Mouse (Mus musculus) adrenal gland, adult 18-20 months (tissue): ENCODE data around the gene Tedc2. TPM values are rescaled to one million over a fixed set of nuclear protein-coding genes. Genes with fewer than 3 reads are reported as not detected.

Source experiments
- DNase-seq, 2 experiments: peaks; one replicate each; pipeline ENCODE4 v3.0.0; 2021 to 2022; ENCODE audit warnings: low spot score in 2 of 2
- total RNA-seq, 2 experiments: library from RNA; stranded (reverse); gene quantifications; 1 replicate in 1 of 2; 2 replicates in 1 of 2; pipeline ENCODE4 v1.2.3; 2021

Tedc2 gene
- total RNA-seq, 2 experiments from 2014 or later, result 3.5 to 7.1 TPM

DNA sequence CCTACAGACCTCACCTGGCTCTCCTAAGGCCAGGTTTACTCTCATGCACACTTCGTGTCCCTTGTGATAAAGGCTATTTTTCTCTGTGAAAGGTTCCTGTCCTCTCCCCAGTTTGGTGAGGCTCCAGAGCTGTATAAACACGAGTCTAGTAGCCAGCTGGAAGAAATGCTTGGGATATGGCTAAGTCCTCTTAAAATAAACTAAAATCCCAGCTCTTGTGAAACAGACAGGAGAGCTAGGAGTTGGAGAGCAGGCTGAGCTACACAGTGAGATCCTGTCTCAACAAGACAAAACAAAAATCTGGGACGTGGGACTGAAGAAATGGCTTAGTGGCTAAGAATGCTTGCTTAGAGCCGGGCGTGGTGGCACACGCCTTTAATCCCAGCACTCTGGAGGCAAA, 7.5 kb downstream of the Tedc2 start:
- no peak for DNase-seq

- DNase-seq, result no peak
Observed at GRCm38 (mm10) chr17:24212441-24213018, 8.1 kb downstream of the Tedc2 start.

GRCm38 (mm10) chr17:24211631-24212440, 8.8 kb downstream of the Tedc2 start:
- DNase-seq, result peak; percentile 44 to 48

DNA sequence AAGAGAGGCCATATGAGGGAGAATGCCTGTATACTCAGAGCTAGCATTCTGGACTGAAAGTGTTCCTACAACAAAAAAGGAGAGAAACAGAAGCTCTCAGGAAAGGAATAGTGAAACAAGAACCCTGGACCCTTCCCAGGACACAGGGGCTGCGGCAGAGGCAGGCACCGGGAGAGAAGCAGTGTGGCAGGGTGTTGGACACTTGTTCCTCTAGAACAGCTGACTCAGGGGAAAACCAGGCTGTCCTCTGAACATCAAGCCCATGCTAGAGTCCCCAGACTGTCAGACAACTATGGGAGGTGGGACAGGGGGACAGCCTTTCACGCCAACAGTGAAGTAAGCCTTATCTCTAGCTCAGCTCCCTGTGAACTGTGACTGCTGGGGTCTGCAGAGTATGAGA, 10.1 kb downstream of the Tedc2 start:
- no peak for DNase-seq

DNA sequence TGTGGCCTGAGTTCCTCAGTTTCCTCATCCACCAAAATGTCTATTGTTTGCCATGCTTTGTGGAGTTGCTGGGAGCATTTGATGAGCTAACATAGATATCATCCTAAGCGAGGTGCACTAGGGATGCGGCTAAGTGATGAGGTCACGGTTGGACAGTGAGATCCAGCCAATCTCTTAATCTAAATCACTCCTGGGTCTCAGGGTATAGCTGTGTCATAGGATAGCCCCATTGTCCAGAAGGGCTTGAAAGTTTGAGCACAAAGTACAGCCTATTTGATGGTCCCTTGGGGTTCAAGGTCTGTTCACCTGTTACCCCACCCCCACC, 10.8 kb downstream of the Tedc2 start:
- no peak for DNase-seq

GRCm38 (mm10) chr17:24209043-24209915, 11.4 kb downstream of the Tedc2 start, which contains the start of gene Ntn3:
TSS of gene Ntn3 (minus strand) at chr17:24209531.
- DNase-seq, result peak; percentile 46 to 48

GRCm38 (mm10) chr17:24208641-24209042, 12.0 kb downstream of the Tedc2 start:
- peak; percentile 22 to 34 for DNase-seq

GRCm38 (mm10) chr17:24207768-24208640, 12.6 kb downstream of the Tedc2 start:
- no peak for DNase-seq

DNA sequence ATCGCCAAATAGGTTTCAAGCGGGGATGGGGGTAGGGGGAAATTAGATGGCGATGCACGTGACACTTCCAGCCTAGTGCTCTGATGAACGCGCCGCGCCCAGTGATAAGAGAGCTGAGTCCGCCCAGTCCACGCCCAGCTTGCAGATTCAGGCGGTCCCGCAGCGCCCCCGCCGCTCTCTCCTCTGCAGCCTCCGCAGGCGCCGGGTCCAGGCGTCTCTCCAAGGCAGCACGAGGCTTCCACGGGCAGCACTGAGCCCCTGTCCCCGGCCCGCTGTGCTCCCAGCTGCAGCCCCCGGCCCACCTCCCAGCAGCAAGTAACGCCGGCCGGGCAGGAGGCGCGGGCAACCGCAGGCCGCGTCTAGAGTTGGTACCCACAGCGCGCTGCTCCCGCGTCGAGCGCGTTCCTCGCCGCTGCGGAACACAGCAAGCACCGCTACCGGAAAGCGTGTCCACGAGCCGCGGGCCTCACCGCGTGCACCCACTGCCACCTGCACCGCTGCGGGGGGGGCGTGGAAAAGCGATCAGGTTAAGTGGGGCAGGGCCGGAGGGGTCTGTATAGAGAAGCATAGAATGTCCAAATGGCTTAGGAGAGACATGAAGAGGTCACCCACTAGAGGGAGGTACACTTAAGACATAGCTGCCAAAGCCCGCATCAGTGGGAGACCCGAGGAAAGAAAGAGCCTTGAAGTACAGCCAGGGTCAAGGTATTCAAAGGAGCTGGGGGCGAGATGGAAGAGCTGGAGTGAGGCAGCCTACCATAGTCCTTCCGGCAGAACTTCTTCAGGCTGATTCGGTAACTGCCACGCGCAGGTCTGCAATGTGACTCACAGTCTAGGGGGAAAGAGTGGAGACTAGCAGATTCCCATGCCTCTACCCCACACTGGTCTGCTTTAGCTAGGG, 13.9 kb downstream of the Tedc2 start:
- DNase-seq, result peak; percentile 60 to 64

- DNase-seq, result peak in 1 of 2 experiments; percentile 60
Observed at GRCm38 (mm10) chr17:24205908-24206361, 14.7 kb downstream of the Tedc2 start.

GRCm38 (mm10) chr17:24205284-24205888, 15.3 kb downstream of the Tedc2 start, which contains the start of gene Tbc1d24:
TSS of gene Tbc1d24 (minus strand) at chr17:24205562.
- DNase-seq, result peak; percentile 93 to 95

DNA sequence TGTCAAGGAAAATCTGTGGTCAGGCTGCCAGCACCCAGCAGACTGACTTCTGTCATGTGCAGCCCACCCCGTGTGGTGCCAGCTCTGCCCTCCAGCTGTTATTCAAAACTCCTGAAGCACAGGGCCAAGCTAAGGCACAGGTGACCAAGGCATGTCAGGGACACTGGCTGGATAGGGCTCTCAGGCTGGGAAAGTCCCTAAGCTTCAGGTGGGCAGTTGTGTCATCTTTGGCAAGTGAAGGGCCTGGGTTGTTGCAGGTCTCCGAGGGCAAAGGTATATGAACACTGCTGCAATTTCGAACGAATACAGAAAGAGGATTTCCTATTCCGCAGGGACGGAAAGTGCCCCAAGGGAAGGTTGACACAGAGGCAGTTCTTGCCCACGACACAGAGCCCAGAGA, 15.8 kb downstream of the Tedc2 start:
- DNase-seq, result peak in 1 of 2 experiments; percentile 31

DNA sequence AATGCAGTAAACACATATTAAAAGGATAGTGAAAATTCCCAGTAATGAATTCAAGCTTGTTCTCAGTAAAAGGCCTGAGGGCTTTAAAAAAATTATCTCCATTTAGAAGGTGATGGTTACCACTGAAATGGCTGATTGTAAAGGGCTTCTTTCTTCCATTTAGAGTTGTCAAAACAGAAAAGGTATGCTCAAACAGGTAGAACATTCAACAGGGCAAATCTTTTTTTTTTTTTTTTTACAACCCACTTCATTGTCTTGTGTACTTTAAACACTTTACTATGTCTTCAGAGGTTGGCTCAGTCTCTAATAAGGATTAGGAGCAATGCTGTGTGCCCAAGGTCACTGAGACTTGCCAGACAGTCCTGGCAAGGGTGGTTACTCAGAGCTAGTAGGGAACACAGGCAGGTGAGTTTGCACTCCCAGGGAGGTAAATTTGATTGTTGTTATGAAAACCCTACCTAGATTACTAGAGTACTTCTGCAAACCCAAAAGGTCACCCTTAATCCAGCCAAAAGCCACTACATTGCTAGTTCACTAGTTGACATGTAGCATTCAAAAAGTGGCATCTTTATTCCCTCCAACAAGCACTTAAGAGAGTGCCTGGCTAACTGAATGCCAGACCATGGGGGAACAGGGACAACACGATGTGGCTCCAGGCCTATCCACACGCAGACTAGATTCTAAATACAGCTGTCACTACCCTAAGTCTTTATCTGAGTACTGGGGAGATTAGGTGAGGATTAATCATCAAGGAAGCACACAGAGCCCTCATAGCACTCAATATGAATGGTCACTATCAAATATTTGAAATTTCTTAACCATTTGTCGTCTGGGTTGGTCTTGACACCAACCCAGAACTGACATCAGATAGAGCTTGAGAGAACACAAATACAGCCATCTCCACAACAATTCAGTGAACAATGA, 16.8 kb downstream of the Tedc2 start:
- no peak for DNase-seq

- DNase-seq, result no peak
Observed at GRCm38 (mm10) chr17:24203068-24203467, 17.6 kb downstream of the Tedc2 start.

- DNase-seq, result no peak
Observed at GRCm38 (mm10) chr17:24201092-24201491, 19.6 kb downstream of the Tedc2 start.

- no peak for DNase-seq
Observed at GRCm38 (mm10) chr17:24199741-24200140, 20.9 kb downstream of the Tedc2 start.

DNA sequence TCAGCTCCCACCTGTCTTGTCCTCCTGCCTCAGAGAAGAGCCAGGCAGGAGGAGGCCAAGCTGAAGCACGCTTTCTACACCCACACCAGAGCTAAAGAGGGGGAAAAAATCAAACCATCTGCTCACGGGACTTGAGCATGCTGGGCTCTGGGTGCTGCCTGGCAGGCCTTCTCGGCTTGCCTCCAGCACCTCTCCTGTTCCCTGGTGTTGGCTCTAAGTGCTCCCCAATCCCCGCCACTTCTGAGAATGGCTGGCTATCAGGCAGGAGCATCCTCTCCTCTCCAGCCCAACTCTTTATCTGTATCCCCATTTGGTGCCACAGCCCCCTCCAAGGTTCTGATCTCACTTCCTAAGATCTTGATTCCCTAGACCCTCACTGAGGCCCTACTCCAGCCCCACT, 21.4 kb downstream of the Tedc2 start:
- DNase-seq, result no peak
